9 mouse cellular contexts compared by ENCODE assay signal in genomic region chr11:114727826-114728186, GRCm38 (mm10). TPM values are rescaled to one million over a fixed set of nuclear protein-coding genes. Genes with fewer than 3 reads are reported as not detected.
DNase-seq lines count a peak whose midpoint lies in the region; ATAC-seq and TF ChIP-seq lines count a peak whose summit lies in the region.
"Had no signal": no experiment of that assay in that cellular context is flagged by ENCODE, and none has a peak within 500 bp of the region (broad histone marks: within the 10 kb centered on the region; RNA-seq: fewer than 3 reads in every experiment).

No protein-coding gene starts in this region.

- no peak overlapping the region for H3K27ac ChIP-seq in heart, embryonic 11.5 days (ENCODE audit: low read depth, low read length)
- H3K27ac ChIP-seq in limb, embryonic 14.5 days (replicated peaks; ENCODE audit: low read depth, low read length): no peak overlapping the region
- H3K27ac ChIP-seq in stomach, embryonic 16.5 days (ENCODE audit: low read length): no peak overlapping the region

- no peaks in the 10 kb centered on the region for H3K36me3 ChIP-seq in heart, embryonic 11.5 days (ENCODE audit: control insufficient read depth, insufficient read depth, low read length)
- no peaks in the 10 kb centered on the region for H3K36me3 ChIP-seq in limb, embryonic 14.5 days (ENCODE audit: control insufficient read depth, insufficient read depth, low read length)
- no peaks in the 10 kb centered on the region for H3K36me3 ChIP-seq in stomach, embryonic 16.5 days (ENCODE audit: control insufficient read depth, insufficient read depth, low read length)

- no peak for ATAC-seq in heart, embryonic 11.5 days (replicated peaks; ENCODE audit: insufficient number of reproducible peaks, low FRiP score, low TSS enrichment)
- ATAC-seq in limb, embryonic 14.5 days (ENCODE audit: low FRiP score, low read depth): no peak
- no peak for ATAC-seq in stomach, embryonic 16.5 days (ENCODE audit: insufficient read depth, low FRiP score)

- no peak for TF ChIP-seq POLR2A in limb, embryonic 14.5 days (IDR thresholded peaks at IDR 0.05; ENCODE audit: borderline replicate concordance, extremely low read depth, insufficient read depth, insufficient read length)

- H3K4me2 ChIP-seq in heart, embryonic 11.5 days: peak overlapping the region; percentile 74
- H3K4me2 ChIP-seq in limb, embryonic 14.5 days (replicated peaks; ENCODE audit: low read depth, low read length, severe bottlenecking): peak overlapping the region; percentile 56
- H3K4me2 ChIP-seq in stomach, embryonic 16.5 days (ENCODE audit: low read depth, low read length): peak overlapping the region; percentile 50

- peaks cover 7% of the 10 kb centered on the region for H3K4me1 ChIP-seq in heart, embryonic 11.5 days (ENCODE audit: control insufficient read depth, insufficient read depth, low read length)
- H3K4me1 ChIP-seq in limb, embryonic 14.5 days (ENCODE audit: control insufficient read depth, insufficient read depth, low read length): peaks cover 27% of the 10 kb centered on the region
- H3K4me1 ChIP-seq in stomach, embryonic 16.5 days (ENCODE audit: control insufficient read depth, insufficient read depth, low read length): peaks cover 15% of the 10 kb centered on the region

- DNase-seq in heart, adult 18-20 months: no peak
- DNase-seq in right cerebral cortex, adult 2 months (ENCODE audit: low spot score in 2 of 2): peak; percentile 14 to 25
- DNase-seq in right cerebral cortex, postnatal 36 days (ENCODE audit: low spot score in 2 of 2): no peak
- DNase-seq in limb, embryonic 14.5 days (ENCODE audit: low spot score): no peak
- DNase-seq in B cell, adult 2 months: no peak
- DNase-seq in urinary bladder, adult 2 months (ENCODE audit: low spot score): no peak

- 27% methylated on average over 5 of the region's 5 CpGs for WGBS in heart, embryonic 11.5 days (ENCODE audit: insufficient replicate concordance)
- WGBS in limb, embryonic 14.5 days: 33% methylated on average over 5 of the region's 5 CpGs
- 35% methylated on average over 5 of the region's 5 CpGs for WGBS in stomach, embryonic 16.5 days

- H3K27me3 ChIP-seq in heart, embryonic 11.5 days (ENCODE audit: control insufficient read depth, insufficient read depth, low read length): no peaks in the 10 kb centered on the region
- no peaks in the 10 kb centered on the region for H3K27me3 ChIP-seq in limb, embryonic 14.5 days (ENCODE audit: control insufficient read depth, insufficient read depth, low read length)
- H3K27me3 ChIP-seq in stomach, embryonic 16.5 days (ENCODE audit: control insufficient read depth, insufficient read depth, low read length): no peaks in the 10 kb centered on the region

- no peak overlapping the region for H3K9ac ChIP-seq in heart, embryonic 11.5 days (ENCODE audit: low read depth, low read length)
- H3K9ac ChIP-seq in limb, embryonic 14.5 days (ENCODE audit: low read depth, low read length, severe bottlenecking): no peak overlapping the region
- H3K9ac ChIP-seq in stomach, embryonic 16.5 days (ENCODE audit: low read length): no peak overlapping the region

- no peaks in the 10 kb centered on the region for H3K9me3 ChIP-seq in heart, embryonic 11.5 days (replicated peaks; ENCODE audit: control insufficient read depth, low read length)
- no peaks in the 10 kb centered on the region for H3K9me3 ChIP-seq in limb, embryonic 14.5 days (ENCODE audit: control insufficient read depth, low read length)
- no peaks in the 10 kb centered on the region for H3K9me3 ChIP-seq in stomach, embryonic 16.5 days (replicated peaks; ENCODE audit: control insufficient read depth, low read length)

- peak overlapping the region; percentile 41; the same call in 1 of the 2 replicates for H3K4me3 ChIP-seq in heart, embryonic 11.5 days (ENCODE audit: low read depth, low read length)
- peak overlapping the region; percentile 27; the same call in 1 of the 2 replicates for H3K4me3 ChIP-seq in limb, embryonic 14.5 days (replicated peaks; ENCODE audit: low read length)
- H3K4me3 ChIP-seq in stomach, embryonic 16.5 days (replicated peaks; ENCODE audit: low read length): no peak overlapping the region
- H3K4me3 ChIP-seq: myocyte had no signal

RNA-seq across cellular contexts. Expression of gene Dnaic2, which starts 0.6 kb away (rescaled TPM):
- 0.20 and 0.50 TPM in 2 replicates for polyA plus RNA-seq in heart, embryonic 11.5 days (2014; fragmentation: Nextera tagmentation; extraction: Ambion mirVana)
- under 1 TPM in 1 of 2 experiments, not detected in 1; 0.46 TPM for total RNA-seq in heart, adult 18-20 months (2021)
- polyA plus RNA-seq in limb, embryonic 14.5 days (2012; rRNA removed): 1.6 and 1.7 TPM in 2 replicates
- 0.55 and 0.86 TPM in 2 replicates for polyA plus RNA-seq in limb, embryonic 14.5 days (2014; fragmentation: Nextera tagmentation; extraction: Ambion mirVana)
- 0.25 and 0.84 TPM in 2 replicates for polyA plus RNA-seq in stomach, embryonic 16.5 days (2015; fragmentation: Nextera tagmentation; extraction: Ambion mirVana)
- polyA plus RNA-seq in urinary bladder, adult 2 months (2012; rRNA removed): 1.1 and 1.2 TPM in 2 replicates

RNA-seq across cellular contexts. Expression of gene Kif19a, which starts 37.4 kb away (rescaled TPM):
- polyA plus RNA-seq in heart, embryonic 11.5 days (2014; fragmentation: Nextera tagmentation; extraction: Ambion mirVana): 0.13 TPM in 1 of 2 replicates, not detected in the other
- 1 to 10 TPM in 1 of 2 experiments, under 1 TPM in 1; 0.42 to 1.3 TPM for total RNA-seq in heart, adult 18-20 months (2021)
- polyA plus RNA-seq in limb, embryonic 14.5 days (2012; rRNA removed): 0.93 and 1.1 TPM in 2 replicates
- polyA plus RNA-seq in limb, embryonic 14.5 days (2014; fragmentation: Nextera tagmentation; extraction: Ambion mirVana): 0.17 and 0.39 TPM in 2 replicates
- polyA plus RNA-seq in stomach, embryonic 16.5 days (2015; fragmentation: Nextera tagmentation; extraction: Ambion mirVana): 0.53 and 0.75 TPM in 2 replicates
- polyA plus RNA-seq in urinary bladder, adult 2 months (2012; rRNA removed): 0.65 and 1.3 TPM in 2 replicates

RNA-seq across cellular contexts. Expression of gene Ttyh2, which starts 52.6 kb away (rescaled TPM):
- polyA plus RNA-seq in heart, embryonic 11.5 days (2014; fragmentation: Nextera tagmentation; extraction: Ambion mirVana): 5.0 and 5.1 TPM in 2 replicates
- 1 to 10 TPM; 3.5 to 4.1 TPM for total RNA-seq in heart, adult 18-20 months (2021)
- 16.9 and 21.3 TPM in 2 replicates for polyA plus RNA-seq in limb, embryonic 14.5 days (2012; rRNA removed)
- 21.7 and 25.9 TPM in 2 replicates for polyA plus RNA-seq in limb, embryonic 14.5 days (2014; fragmentation: Nextera tagmentation; extraction: Ambion mirVana)
- polyA plus RNA-seq in stomach, embryonic 16.5 days (2015; fragmentation: Nextera tagmentation; extraction: Ambion mirVana): 15.6 and 17.3 TPM in 2 replicates
- 3.7 and 4.7 TPM in 2 replicates for polyA plus RNA-seq in urinary bladder, adult 2 months (2012; rRNA removed)

RNA-seq across cellular contexts. Expression of gene Rpl38, which starts 59.5 kb away (rescaled TPM):
- 781 and 853 TPM in 2 replicates for polyA plus RNA-seq in heart, embryonic 11.5 days (2014; fragmentation: Nextera tagmentation; extraction: Ambion mirVana)
- 100 to 1,000 TPM; 681 to 698 TPM for total RNA-seq in heart, adult 18-20 months (2021)
- 1,565 and 2,419 TPM in 2 replicates for polyA plus RNA-seq in limb, embryonic 14.5 days (2012; rRNA removed)
- polyA plus RNA-seq in limb, embryonic 14.5 days (2014; fragmentation: Nextera tagmentation; extraction: Ambion mirVana): 1,011 and 1,139 TPM in 2 replicates
- polyA plus RNA-seq in stomach, embryonic 16.5 days (2015; fragmentation: Nextera tagmentation; extraction: Ambion mirVana): 797 and 998 TPM in 2 replicates
- 2,406 and 2,749 TPM in 2 replicates for polyA plus RNA-seq in urinary bladder, adult 2 months (2012; rRNA removed)

Comparison
In these comparisons a context has a peak if more than half of its experiments do, and no peak if none do; other contexts are left out.
1. DNase-seq: peak in right cerebral cortex, adult 2 months (2 of 2); none in heart, adult 18-20 months (0 of 2), right cerebral cortex, postnatal 36 days (0 of 2), limb, embryonic 14.5 days (single experiment), B cell, adult 2 months (0 of 2) and urinary bladder, adult 2 months (single experiment).
2. Peak in every context shown above with its lines, with median percentiles within 50 percentile points of each other: H3K4me2 ChIP-seq.